Mouse (Mus musculus): ENCODE data around the gene Cyyr1. TPM values are rescaled to one million over a fixed set of nuclear protein-coding genes. Genes with fewer than 3 reads are reported as not detected.
"Not testable (repeated sequence)": the region's sequence is repeated elsewhere in the genome, so short reads cannot be mapped to it uniquely, and the experiment has no call there.

Cyyr1 gene
- total RNA-seq (2022), result 10 to 100 TPM in 1 of 4 experiments, 1 to 10 TPM in 3; 8.0 to 10.2 (median 8.1) TPM

DNA sequence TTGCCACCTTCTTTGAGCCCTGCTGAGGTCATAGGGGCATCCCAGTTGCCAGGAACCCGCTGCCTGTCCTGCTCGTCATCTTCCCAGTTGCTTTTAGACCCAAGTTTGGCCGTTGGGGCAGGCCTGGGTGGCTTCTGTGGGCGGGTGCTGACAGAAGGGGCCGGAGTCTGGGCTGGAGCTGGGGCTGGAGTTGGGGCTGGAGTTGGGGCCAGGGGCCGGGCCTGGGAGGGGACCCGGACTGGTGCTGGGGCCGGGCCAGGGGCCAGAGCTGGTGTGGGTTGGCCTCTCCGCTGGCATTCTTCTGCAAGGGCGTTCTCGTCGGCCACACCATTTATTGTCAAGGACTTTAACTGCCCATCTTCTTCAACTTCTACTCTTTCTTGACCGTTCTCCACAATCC is at the start of gene Cyyr1:
Gene Cyyr1, minus strand, starts transcription at position 101 of the 400 bp plus-strand sequence.
- not testable (repeated sequence) for DNase-seq (ENCODE audit: low spot score in 2 of 2)

GRCm38 (mm10) chr16:85588844-85589243 is 35.6 kb upstream of the Cyyr1 start:
- DNase-seq (ENCODE audit: low spot score in 2 of 2), result no peak

DNA sequence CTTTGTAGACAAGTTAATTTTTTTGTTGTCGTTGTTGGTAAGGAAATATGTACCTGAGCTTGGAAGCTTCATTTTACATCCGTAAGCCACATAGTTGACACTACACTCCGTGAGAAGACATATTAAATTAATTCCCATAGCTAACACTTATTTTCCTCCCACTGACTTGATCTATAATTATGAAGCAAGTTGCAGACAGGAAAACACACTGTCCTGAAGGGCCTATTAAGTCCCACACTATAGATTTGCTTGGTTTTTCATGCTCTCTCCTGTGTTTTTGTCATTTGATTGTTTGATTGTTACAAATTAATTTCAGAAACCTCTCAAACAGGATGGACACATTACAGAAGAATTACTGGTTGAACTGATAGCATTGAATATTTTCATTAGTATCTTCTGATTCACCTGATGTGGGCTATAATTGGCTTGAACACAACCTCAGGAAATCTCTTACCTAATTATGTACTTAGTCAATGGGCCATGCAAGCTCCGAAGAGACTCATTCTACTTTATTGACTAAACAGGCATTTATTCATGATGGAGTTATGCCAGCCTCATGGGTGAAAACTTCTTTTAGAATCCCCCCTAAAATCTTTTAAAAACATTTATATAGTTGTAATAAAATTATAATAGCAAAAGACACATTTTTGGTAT is 34.5 kb upstream of the Cyyr1 start:
- no peak for DNase-seq (ENCODE audit: low spot score in 2 of 2)

GRCm38 (mm10) chr16:85566474-85566873 is 13.3 kb upstream of the Cyyr1 start:
- no peak for DNase-seq (ENCODE audit: low spot score in 2 of 2)

GRCm38 (mm10) chr16:85553838-85554237 is 641 bp upstream of the Cyyr1 start:
- DNase-seq (ENCODE audit: low spot score in 2 of 2), result no peak

GRCm38 (mm10) chr16:85551976-85552375 is 1.2 kb downstream of the Cyyr1 start:
- not testable (repeated sequence) for DNase-seq (ENCODE audit: low spot score in 2 of 2)

DNA sequence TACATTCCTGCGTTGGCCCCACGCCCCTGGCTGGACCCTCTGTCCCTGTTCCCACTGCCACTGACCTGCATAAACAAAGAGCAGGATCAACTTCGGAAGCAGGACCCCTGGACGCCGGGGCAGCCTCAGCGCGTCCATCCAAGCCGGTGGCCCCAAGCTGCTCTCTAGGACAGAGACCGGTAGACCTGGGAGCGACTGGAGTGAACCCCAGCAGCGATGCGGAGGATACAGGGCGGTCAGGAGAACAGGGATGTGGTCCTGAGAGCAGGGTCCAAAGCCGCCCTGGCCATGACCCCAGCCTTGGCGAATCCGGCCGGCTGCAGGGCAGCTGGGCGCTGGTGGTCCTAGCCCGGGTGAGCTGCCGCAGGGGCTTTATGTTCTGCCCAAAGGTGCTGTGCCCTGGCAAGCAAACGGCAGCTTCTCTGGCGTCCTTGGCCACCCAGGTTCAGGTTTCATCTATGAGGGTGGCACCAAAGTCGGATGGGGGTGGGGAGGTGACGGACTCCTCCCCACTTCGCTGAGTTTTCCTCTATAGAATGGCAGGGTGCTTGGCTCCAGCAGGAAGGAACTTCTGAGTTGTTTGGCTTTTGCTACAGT is 3.1 kb downstream of the Cyyr1 start:
- DNase-seq (ENCODE audit: low spot score in 2 of 2), result no peak

- no peak for DNase-seq (ENCODE audit: low spot score in 2 of 2)
These were observed 6.7 kb downstream of the Cyyr1 start for GRCm38 (mm10) chr16:85546519-85546918.

DNA sequence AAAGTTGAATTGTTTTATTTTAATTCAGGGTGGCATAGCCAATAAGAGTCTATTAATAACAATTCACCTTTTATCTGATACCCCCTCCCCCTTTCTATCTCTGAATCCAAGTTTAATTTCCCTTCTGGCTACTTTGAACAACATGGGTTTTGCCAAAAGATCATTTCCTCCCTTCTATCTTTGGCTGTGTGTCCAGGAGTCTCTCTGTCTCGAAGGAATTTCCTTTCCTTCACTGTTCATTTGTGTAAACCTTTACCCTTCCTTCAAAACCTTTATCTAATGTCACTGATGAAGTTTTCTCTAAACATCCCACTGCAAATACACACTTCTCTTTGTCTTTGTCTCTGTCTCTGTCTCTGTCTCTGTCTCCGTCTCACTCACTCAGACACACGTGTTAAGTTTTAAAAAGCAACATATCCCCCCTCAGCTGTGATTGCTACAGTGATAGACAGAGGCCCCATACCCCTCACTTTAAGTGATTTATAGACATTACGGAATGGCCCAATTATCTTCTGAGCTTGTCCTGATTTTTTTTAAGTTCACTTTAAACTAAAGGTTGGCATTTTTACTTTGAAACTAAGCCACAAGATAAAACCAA is 11.4 kb downstream of the Cyyr1 start:
- DNase-seq (ENCODE audit: low spot score in 2 of 2), result no peak

DNA sequence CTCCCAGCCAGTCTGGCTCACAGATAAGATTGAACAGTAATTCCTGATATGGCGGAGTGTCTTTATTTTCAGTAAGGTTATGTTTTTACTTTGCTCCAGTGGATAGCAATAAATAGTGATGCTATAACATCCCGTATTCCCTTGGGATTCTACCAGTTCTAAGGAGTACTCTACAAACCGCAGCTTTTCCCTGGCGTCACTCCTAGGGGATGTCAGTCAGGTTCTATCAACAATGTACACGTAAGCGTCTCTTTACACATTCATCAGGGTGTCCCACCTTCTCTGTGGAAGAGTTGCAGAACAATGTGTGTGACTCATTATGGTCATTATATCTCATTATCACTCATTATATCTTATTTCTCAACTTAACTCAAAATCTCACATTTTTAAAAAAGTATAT is 12.2 kb downstream of the Cyyr1 start:
- no peak for DNase-seq (ENCODE audit: low spot score in 2 of 2)

GRCm38 (mm10) chr16:85538367-85538766 is 14.8 kb downstream of the Cyyr1 start:
- DNase-seq (ENCODE audit: low spot score in 2 of 2), result no peak

- no peak for DNase-seq (ENCODE audit: low spot score in 2 of 2)
These were observed 17.1 kb downstream of the Cyyr1 start for GRCm38 (mm10) chr16:85536075-85536474.

GRCm38 (mm10) chr16:85527743-85528620 is 25.2 kb downstream of the Cyyr1 start:
- no peak for DNase-seq (ENCODE audit: low spot score in 2 of 2)

DNA sequence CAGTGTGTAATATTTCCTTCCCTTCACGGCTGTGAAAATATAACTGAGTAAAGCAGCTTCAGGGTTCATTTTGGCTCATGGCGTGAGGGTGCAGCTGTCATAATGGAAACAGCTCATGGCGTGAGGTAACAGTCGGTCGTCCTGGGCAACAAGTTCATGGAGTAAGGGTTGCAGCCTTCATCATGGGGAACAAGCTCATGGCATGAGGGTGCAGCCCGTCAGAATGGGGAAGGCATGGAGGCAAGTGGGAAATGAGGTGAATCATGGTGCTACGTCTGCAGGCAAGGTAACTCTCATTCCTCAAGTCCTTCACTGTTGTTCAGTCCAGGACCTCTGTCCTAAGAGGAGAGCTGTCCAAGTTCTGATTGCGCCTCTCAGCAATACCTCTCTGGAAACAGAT is 28.6 kb downstream of the Cyyr1 start:
- DNase-seq (ENCODE audit: low spot score in 2 of 2), result no peak

GRCm38 (mm10) chr16:85507264-85507663 is 45.9 kb downstream of the Cyyr1 start:
- no peak for DNase-seq (ENCODE audit: low spot score in 2 of 2)

- DNase-seq (ENCODE audit: low spot score in 2 of 2), result no peak
These were observed 48.1 kb downstream of the Cyyr1 start for GRCm38 (mm10) chr16:85505108-85505507.

GRCm38 (mm10) chr16:85503416-85503815 is 49.8 kb downstream of the Cyyr1 start:
- DNase-seq (ENCODE audit: low spot score in 2 of 2), result no peak

DNA sequence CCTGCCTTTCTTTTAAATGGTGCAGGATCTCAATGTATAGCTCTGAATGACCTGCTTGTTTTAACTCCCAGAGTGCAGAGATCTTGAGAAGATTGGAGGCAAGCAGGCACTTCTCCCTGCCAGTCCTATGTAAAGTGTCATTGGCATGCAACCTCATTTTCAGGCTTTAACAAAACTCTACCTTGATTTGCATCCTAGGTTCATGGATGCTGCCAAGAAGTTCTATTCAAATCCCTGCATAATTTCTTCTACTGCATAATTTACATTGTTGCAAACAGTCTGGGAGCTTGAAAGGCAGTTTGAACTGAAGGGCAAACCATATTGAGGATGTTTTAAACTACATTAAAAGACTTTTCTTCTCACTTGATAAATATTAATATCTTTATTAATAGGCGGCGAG is 57.4 kb downstream of the Cyyr1 start:
- DNase-seq (ENCODE audit: low spot score in 2 of 2), result no peak

DNA sequence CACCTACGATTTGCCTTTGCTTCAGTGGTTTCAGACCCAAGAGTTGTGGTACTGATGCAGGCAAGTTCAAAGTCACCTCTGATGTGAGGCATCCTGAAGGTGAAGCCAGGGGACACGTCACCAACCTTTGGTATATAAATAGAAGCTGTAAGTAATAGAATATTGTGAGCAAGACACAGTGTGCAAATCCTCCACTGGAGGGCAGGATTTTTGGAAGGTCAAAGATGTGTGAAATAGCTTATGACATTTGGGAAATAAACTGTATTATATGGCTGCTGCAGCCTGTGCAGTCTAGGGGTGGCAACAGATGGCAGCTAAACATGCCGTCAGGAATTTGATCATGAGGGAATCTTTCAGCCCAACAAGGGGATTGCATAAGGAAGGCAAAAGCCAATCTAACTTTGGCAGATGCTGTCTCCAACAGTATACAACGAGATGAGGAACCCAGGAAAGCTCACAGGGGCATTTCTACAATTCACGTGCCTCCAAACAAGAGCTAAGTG is 65.0 kb downstream of the Cyyr1 start:
- DNase-seq (ENCODE audit: low spot score in 2 of 2), result no peak

GRCm38 (mm10) chr16:85487266-85487665 is 65.9 kb downstream of the Cyyr1 start:
- DNase-seq (ENCODE audit: low spot score in 2 of 2), result no peak

DNA sequence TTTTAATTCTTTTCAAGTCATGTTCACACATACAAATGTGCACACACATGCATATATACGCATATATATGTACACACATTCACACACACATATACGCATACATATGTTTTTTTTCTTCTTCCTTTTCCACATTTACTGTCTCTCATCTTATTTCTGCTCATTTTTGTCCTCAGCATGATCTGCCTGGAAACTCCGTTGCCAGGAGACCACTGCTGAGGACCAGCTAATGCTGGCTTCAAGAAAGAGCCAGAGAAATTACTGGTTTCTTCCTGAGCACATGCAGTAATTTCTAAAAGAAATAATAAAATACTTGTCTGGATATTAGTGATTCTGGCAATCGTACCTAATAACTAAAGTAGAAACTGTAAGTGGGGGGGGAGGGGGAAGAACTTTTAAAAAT is 68.6 kb downstream of the Cyyr1 start:
- DNase-seq (ENCODE audit: low spot score in 2 of 2), result no peak
